26 mouse cellular contexts compared by ENCODE assay signal in genomic region chr19:34206760-34207440, GRCm38 (mm10). TPM values are rescaled to one million over a fixed set of nuclear protein-coding genes. Genes with fewer than 3 reads are reported as not detected.
DNase-seq lines count a peak whose midpoint lies in the region; ATAC-seq lines count a peak whose summit lies in the region.
"Had no signal": no experiment of that assay in that cellular context is flagged by ENCODE, and none has a peak within 500 bp of the region (broad histone marks: within the 10 kb centered on the region; RNA-seq: fewer than 3 reads in every experiment).

No protein-coding gene starts in this region.

- H3K4me3 ChIP-seq in lung, embryonic 16.5 days (ENCODE audit: low read length): no peak overlapping the region
- no peak overlapping the region for H3K4me3 ChIP-seq in forebrain, embryonic 16.5 days (replicated peaks; ENCODE audit: low read length)
- H3K4me3 ChIP-seq: forebrain, embryonic 12.5 days; hindbrain, embryonic 15.5 days; intestine, embryonic 15.5 days; limb, embryonic 10.5 days; midbrain, embryonic 10.5 days; neural tube, embryonic 12.5 days had no signal

- H3K36me3 ChIP-seq in lung, embryonic 16.5 days (ENCODE audit: control insufficient read depth, insufficient read depth, low read length): no peaks in the 10 kb centered on the region
- H3K36me3 ChIP-seq in forebrain, embryonic 16.5 days (ENCODE audit: control insufficient read depth, insufficient read depth): no peaks in the 10 kb centered on the region
- H3K36me3 ChIP-seq: forebrain, embryonic 12.5 days; hindbrain, embryonic 15.5 days; intestine, embryonic 15.5 days; limb, embryonic 10.5 days; midbrain, embryonic 10.5 days; neural tube, embryonic 12.5 days had no signal

- peaks cover 9% of the 10 kb centered on the region; the same call in 1 of the 2 replicates for H3K4me1 ChIP-seq in lung, embryonic 16.5 days (replicated peaks; ENCODE audit: control insufficient read depth, insufficient read depth, low read length)
- H3K4me1 ChIP-seq in forebrain, embryonic 16.5 days (replicated peaks; ENCODE audit: control insufficient read depth, insufficient read depth, low read length): no peaks in the 10 kb centered on the region
- H3K4me1 ChIP-seq: forebrain, embryonic 12.5 days; hindbrain, embryonic 15.5 days; midbrain, embryonic 10.5 days; neural tube, embryonic 12.5 days had no signal

- H3K27ac ChIP-seq in lung, embryonic 16.5 days (ENCODE audit: low read length): 0 out of 2 replicates have a peak overlapping the region, but pooled peaks have one; percentile 41
- no peak overlapping the region for H3K27ac ChIP-seq in forebrain, embryonic 16.5 days (ENCODE audit: low read length)
- H3K27ac ChIP-seq: forebrain, embryonic 12.5 days; hindbrain, embryonic 15.5 days; intestine, embryonic 15.5 days; limb, embryonic 10.5 days; macrophage; midbrain, embryonic 10.5 days; neural tube, embryonic 12.5 days; stomach, postnatal 0 days had no signal

- peak; percentile 85 for ATAC-seq in lung, embryonic 16.5 days (ENCODE audit: low read depth)
- ATAC-seq in forebrain, embryonic 16.5 days: no peak
- ATAC-seq: intestine, embryonic 15.5 days; Patski had no signal

- no peaks in the 10 kb centered on the region for H3K9me3 ChIP-seq in lung, embryonic 16.5 days (ENCODE audit: control insufficient read depth, low read length)
- H3K9me3 ChIP-seq in forebrain, embryonic 16.5 days (ENCODE audit: control insufficient read depth, low read length): no peaks in the 10 kb centered on the region
- H3K9me3 ChIP-seq: forebrain, embryonic 12.5 days; hindbrain, embryonic 15.5 days; intestine, embryonic 15.5 days; limb, embryonic 10.5 days; midbrain, embryonic 10.5 days; neural tube, embryonic 12.5 days had no signal

- no peak overlapping the region for H3K4me2 ChIP-seq in lung, embryonic 16.5 days (ENCODE audit: low read depth, low read length)
- no peak overlapping the region for H3K4me2 ChIP-seq in forebrain, embryonic 16.5 days (ENCODE audit: low read length)
- H3K4me2 ChIP-seq: forebrain, embryonic 12.5 days; hindbrain, embryonic 15.5 days; intestine, embryonic 15.5 days; neural tube, embryonic 12.5 days had no signal

- WGBS in lung, embryonic 16.5 days: 51% methylated on average over 8 of the region's 8 CpGs
- 85% methylated on average over 8 of the region's 8 CpGs for WGBS in forebrain, embryonic 16.5 days

- peak; percentile 41 to 48 for DNase-seq in heart, adult 18-20 months
- no peak for DNase-seq in heart, adult 8-10 months (ENCODE audit: low spot score)
- DNase-seq in lung, adult 18-20 months: no peak
- peak; percentile 51 for DNase-seq in Muller cell, postnatal 12 days (ENCODE audit: inconsistent ontology term)
- peak; percentile 21 for DNase-seq in heart, postnatal 4 days
- no peak for DNase-seq in layer of hippocampus, postnatal 36 days
- DNase-seq: adrenal gland, postnatal 10 days; cerebellum, adult 11 months; cerebellum, postnatal 36 days; kidney, postnatal 36 days; layer of hippocampus, adult 9-11 months had no signal

- no peak overlapping the region for H3K9ac ChIP-seq in lung, embryonic 16.5 days (ENCODE audit: low read length)
- H3K9ac ChIP-seq in forebrain, embryonic 16.5 days (replicated peaks; ENCODE audit: low read depth, low read length): no peak overlapping the region
- H3K9ac ChIP-seq: forebrain, embryonic 12.5 days; hindbrain, embryonic 15.5 days; intestine, embryonic 15.5 days; neural tube, embryonic 12.5 days had no signal

- H3K27me3 ChIP-seq in lung, embryonic 16.5 days (ENCODE audit: control insufficient read depth, insufficient read depth, low read depth, low read length): no peaks in the 10 kb centered on the region
- H3K27me3 ChIP-seq in forebrain, embryonic 16.5 days (replicated peaks; ENCODE audit: control insufficient read depth, insufficient read depth, low read length): no peaks in the 10 kb centered on the region
- H3K27me3 ChIP-seq: forebrain, embryonic 12.5 days; hindbrain, embryonic 15.5 days; intestine, embryonic 15.5 days; neural tube, embryonic 12.5 days; Patski had no signal

RNA-seq across cellular contexts. Expression of gene Stambpl1, which starts 14.9 kb away (rescaled TPM):
- total RNA-seq in heart, adult 18-20 months (2021): 1 to 10 TPM; 3.1 to 3.9 TPM
- 1 to 10 TPM; 2.2 to 4.1 (median 3.0) TPM for total RNA-seq in heart, adult 8-10 months (2022)
- polyA plus RNA-seq in lung, embryonic 16.5 days (2015; fragmentation: Nextera tagmentation; extraction: Ambion mirVana): 10.3 and 11.9 TPM in 2 replicates
- 1 to 10 TPM; 7.1 to 7.9 TPM for total RNA-seq in heart, postnatal 4 days (2021)
- 10.0 and 11.7 TPM in 2 replicates for polyA plus RNA-seq in forebrain, embryonic 16.5 days (2015; fragmentation: Nextera tagmentation; extraction: Ambion mirVana)
- total RNA-seq in layer of hippocampus, postnatal 36 days (2021): 10 to 100 TPM; 20.4 to 20.8 TPM

RNA-seq across cellular contexts. Expression of gene Ankrd22, which starts 41.0 kb away (rescaled TPM):
- total RNA-seq in heart, adult 18-20 months (2021): not detected
- total RNA-seq in heart, adult 8-10 months (2022): not detected
- 0.14 and 0.15 TPM in 2 replicates for polyA plus RNA-seq in lung, embryonic 16.5 days (2015; fragmentation: Nextera tagmentation; extraction: Ambion mirVana)
- not detected for total RNA-seq in heart, postnatal 4 days (2021)
- polyA plus RNA-seq in forebrain, embryonic 16.5 days (2015; fragmentation: Nextera tagmentation; extraction: Ambion mirVana): not detected in 2 replicates
- total RNA-seq in layer of hippocampus, postnatal 36 days (2021): not detected
- total RNA-seq: heart, postnatal 36 days; monocyte, adult 5-6 weeks had no signal
- polyA plus RNA-seq: forebrain, embryonic 12.5 days; hindbrain, embryonic 15.5 days; kidney, embryonic 14.5 days; liver, adult 2 months had no signal

RNA-seq across cellular contexts. Expression of gene Acta2, which starts 48.5 kb away (rescaled TPM):
- 100 to 1,000 TPM in 1 of 2 experiments, 10 to 100 TPM in 1; 89.3 to 104 TPM for total RNA-seq in heart, adult 18-20 months (2021)
- 10 to 100 TPM; 56.1 to 79.3 (median 71.1) TPM for total RNA-seq in heart, adult 8-10 months (2022)
- polyA plus RNA-seq in lung, embryonic 16.5 days (2015; fragmentation: Nextera tagmentation; extraction: Ambion mirVana): 653 and 737 TPM in 2 replicates
- 1,000 to 10,000 TPM; 1,243 to 1,503 TPM for total RNA-seq in heart, postnatal 4 days (2021)
- polyA plus RNA-seq in forebrain, embryonic 16.5 days (2015; fragmentation: Nextera tagmentation; extraction: Ambion mirVana): 9.1 and 13.3 TPM in 2 replicates
- 10 to 100 TPM; 13.7 to 16.7 TPM for total RNA-seq in layer of hippocampus, postnatal 36 days (2021)
- total RNA-seq: monocyte, adult 5-6 weeks had no signal

Comparison
In these comparisons a context has a peak if more than half of its experiments do, and no peak if none do; other contexts are left out.
1. DNase-seq: peak in heart, adult 18-20 months (2 of 2), Muller cell, postnatal 12 days (single experiment) and heart, postnatal 4 days (single experiment); none in heart, adult 8-10 months (single experiment), lung, adult 18-20 months (0 of 2) and layer of hippocampus, postnatal 36 days (0 of 2).
2. RNA of gene Acta2, which starts 48.5 kb away (total RNA-seq): 1,243 to 1,503 TPM in heart, postnatal 4 days; 89.3 to 104 TPM in heart, adult 18-20 months, 56.1 to 79.3 TPM in heart, adult 8-10 months and 13.7 to 16.7 TPM in layer of hippocampus, postnatal 36 days; every median in the first group is over 10 times any median in the second.